Mouse (Mus musculus): ENCODE measurements at regions not wholly inside any gene's neighbourhood (a gene's known extent, or its start where the extent isn't known, plus 50 kb on each side); places are given as distances from the start of the nearest gene placed in this dataset.

DNA sequence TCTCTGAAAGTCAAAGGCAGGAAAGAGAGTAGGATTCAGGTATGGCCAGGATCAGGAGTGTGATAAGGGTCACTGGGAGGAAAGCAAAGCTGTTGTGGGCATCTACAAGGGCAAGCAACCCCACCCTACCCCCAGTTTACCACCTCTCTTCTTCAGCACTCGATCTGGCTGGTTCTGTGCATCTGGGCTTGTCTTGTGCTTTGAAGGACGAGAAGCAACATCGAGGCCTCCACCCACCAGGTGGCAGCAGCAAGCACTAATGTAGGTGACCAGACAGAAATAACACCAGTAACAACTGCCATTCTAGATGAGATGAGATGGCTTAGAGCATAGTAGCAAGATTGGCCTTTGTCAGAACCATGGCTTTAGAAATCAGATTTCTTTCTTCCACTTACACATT lies 507.2 kb upstream of the Sox11 start:
- TF ChIP-seq EP300 (optimal IDR thresholded peaks at IDR 0.05) (no peak), CTCF (IDR thresholded peaks at IDR 0.05; ENCODE audit: low read depth) (peak; percentile 62)

All from stomach, postnatal 0 days (tissue).